Mouse (Mus musculus) urinary bladder, postnatal 36 days (tissue): ENCODE measurements at regions not wholly inside any gene's neighbourhood (a gene's known extent, or its start where the extent isn't known, plus 50 kb on each side); places are given as distances from the start of the nearest gene placed in this dataset.
A peak's percentile ranks its signal among the peaks of the same experiment; 100 is the strongest.

Experiments used
- DNase-seq, 2 experiments: peaks; one replicate each; pipeline ENCODE4 v3.0.0; 2022; ENCODE audit warnings: low spot score in 2 of 2, mixed read lengths in 1 of 2

- DNase-seq: no peak
Measured at GRCm38 (mm10) chr10:68842023-68842735, 118.7 kb downstream of the Tmem26 start.

GRCm38 (mm10) chr10:68844066-68844465 lies 120.6 kb downstream of the Tmem26 start:
- no peak for DNase-seq

- DNase-seq: no peak
Measured at GRCm38 (mm10) chr10:68844596-68844995, 121.2 kb downstream of the Tmem26 start.

DNA sequence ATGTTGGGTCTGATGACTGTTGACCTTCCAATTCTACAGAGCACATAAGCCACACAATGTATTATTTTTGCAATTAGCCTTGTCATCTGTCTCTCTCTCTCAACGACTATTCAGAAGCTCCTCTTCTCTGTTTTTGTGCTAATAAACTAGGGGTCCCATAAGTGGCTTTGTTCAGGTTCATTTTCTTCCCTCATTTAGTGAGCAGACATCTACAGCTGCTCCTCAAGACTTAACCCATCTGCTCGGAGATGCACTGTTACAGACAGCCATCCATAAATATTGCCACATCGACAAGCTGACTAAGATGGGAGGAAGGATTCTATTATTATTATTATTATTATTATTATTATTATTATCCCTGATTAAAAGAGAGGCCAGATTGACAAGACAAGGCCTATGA lies 127.7 kb downstream of the Tmem26 start:
- DNase-seq: no peak

GRCm38 (mm10) chr10:68855934-68856891 lies 132.8 kb downstream of the Tmem26 start:
- DNase-seq: no peak

GRCm38 (mm10) chr10:68864606-68865378 lies 141.3 kb downstream of the Tmem26 start:
- no peak for DNase-seq

- DNase-seq: no peak
Measured at GRCm38 (mm10) chr10:68865776-68866175, 142.3 kb downstream of the Tmem26 start.

DNA sequence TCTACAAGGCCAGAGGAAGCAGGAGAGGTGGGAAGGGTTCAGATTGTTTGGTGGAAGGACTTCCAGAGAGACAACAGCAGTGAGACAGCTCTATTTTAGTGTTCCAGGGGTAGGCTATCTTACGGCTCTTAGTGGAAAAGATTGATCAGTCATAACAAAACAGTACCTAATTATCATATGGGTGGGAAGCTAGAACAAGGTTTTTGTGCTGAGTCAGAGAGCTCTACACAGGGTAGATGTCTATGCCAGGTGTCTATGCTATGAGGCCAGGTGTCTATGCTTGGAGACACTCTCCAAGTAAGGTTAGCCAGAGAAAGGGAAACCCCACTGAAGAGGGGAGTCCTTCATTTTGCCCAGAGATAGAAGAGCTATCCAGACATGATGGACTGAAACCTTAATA lies 143.9 kb downstream of the Tmem26 start:
- DNase-seq: no peak

DNA sequence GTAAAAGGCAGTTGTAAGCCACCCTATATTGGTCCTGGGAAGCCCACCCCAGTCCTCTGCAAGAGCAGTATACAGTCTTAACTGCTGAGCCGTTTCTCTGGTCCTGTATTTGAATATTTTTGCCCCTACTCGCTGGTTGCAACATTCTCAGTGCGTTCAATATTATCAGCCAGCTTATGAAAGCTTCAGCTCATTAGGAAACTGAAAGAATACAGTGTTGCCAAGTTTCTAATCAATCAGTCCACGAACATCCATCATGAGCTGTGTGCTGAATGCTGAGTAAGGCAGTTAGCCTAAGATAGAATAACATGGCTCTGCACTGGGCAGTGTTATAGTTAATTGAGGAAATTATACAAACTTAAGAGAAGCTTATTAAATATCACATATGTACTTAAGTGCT lies 148.7 kb downstream of the Tmem26 start:
- DNase-seq: no peak

GRCm38 (mm10) chr10:68875641-68876040 lies 152.2 kb downstream of the Tmem26 start:
- no peak for DNase-seq

GRCm38 (mm10) chr10:68893100-68893841 lies 169.8 kb downstream of the Tmem26 start:
- peak; percentile 12 to 54 for DNase-seq

- no peak for DNase-seq
Measured at GRCm38 (mm10) chr10:68894121-68894520, 170.7 kb downstream of the Tmem26 start.

DNA sequence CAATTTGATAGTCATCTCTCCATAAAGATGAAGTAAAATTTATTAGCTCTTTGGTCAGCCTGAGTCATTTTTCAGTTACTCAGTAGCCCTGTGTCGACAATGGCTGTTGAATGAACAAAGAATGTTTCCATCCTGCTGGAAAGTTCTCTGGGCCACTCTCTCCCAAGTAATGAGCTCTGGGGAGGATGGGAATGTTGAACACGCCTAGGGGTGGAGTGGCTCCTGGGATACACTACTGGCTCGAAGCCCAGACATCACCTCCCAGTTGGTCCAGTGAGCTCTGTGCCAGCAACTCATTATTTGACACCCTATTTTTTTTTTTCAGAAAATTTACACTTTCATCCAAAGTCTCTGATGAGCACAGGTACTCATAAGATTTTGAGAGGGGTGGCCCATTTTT lies 174.1 kb downstream of the Tmem26 start:
- DNase-seq: peak in 1 of 2 experiments; percentile 27

GRCm38 (mm10) chr10:68901168-68901567 lies 177.7 kb downstream of the Tmem26 start:
- DNase-seq: no peak

GRCm38 (mm10) chr10:68902670-68903069 lies 179.2 kb downstream of the Tmem26 start:
- DNase-seq: peak; percentile 22 to 38

GRCm38 (mm10) chr10:68904337-68904736 lies 180.9 kb downstream of the Tmem26 start:
- DNase-seq: no peak

GRCm38 (mm10) chr10:68908236-68908635 lies 184.8 kb downstream of the Tmem26 start:
- DNase-seq: peak; percentile 35 to 53

- no peak for DNase-seq
Measured at GRCm38 (mm10) chr10:68909018-68909417, 185.6 kb downstream of the Tmem26 start.

DNA sequence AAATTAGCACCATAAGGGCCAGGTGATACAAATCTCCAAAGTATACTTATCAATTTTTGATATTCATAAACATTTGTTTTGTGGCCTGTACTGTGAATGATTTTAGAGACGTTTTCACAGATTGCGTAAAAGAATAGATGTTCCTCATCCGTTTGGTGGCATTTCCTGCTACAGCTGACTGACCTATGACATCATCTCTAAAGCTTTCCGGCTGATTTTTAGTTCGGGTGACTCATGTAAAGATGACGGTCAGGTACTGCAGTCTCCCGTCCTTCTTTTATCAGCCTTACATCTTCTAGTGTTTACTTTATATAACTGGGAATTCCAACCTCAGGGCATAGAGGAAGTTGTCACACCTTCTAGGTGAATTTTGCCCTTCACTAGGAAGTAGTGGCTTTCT lies 192.7 kb downstream of the Tmem26 start:
- DNase-seq: no peak

DNA sequence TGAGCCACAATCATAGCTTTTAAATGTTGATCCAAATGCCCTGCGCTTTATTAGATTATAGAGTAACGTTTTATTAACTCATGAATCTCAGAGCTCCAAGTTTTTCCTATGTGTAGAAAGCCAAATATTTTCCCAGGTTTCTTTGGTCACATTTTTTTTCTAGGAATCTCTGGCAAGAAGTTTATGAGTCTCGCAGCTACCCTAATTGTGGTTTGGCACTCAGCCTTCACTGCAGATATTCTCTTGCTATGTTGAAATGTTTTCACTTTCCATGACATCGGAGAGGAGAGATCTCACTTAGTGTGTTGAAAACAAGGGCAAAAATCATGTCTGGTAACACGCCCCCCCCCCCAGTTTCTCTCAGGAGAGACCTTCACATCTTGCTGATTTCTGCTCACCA lies 212.4 kb downstream of the Tmem26 start:
- DNase-seq: no peak

DNA sequence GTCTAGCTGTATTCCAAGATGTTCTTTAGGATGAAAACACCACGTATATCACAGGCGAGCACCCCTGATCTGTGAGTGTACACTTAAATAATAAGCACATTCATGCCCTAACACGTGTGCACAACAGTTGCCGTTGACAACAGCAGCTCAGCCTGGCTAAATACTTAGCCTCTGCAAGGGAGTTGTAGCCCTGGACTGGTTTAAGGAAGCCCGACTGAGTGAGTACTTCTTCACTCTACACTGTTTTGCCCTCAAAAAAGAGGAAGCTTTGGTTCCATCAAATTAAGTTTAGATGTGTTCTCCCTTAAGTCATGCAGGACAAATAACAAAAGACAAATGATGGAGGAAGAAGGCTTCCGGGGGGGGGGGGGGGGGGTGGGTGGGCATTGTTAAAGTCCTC lies 208.0 kb upstream of the Rhobtb1 start:
- no peak for DNase-seq
